Mouse (Mus musculus) right cerebral cortex, postnatal 25 days (tissue): ENCODE data around the gene Srsf5.
A peak's percentile ranks its signal among the peaks of the same experiment; 100 is the strongest.

ENCODE experiments used
- DNase-seq: peaks from one replicate; pipeline ENCODE4 v3.0.0; 2022

Srsf5 gene

GRCm38 (mm10) chr12:80951640-80952219 is 6.4 kb downstream of the Srsf5 start:
- DNase-seq: no peak

DNA sequence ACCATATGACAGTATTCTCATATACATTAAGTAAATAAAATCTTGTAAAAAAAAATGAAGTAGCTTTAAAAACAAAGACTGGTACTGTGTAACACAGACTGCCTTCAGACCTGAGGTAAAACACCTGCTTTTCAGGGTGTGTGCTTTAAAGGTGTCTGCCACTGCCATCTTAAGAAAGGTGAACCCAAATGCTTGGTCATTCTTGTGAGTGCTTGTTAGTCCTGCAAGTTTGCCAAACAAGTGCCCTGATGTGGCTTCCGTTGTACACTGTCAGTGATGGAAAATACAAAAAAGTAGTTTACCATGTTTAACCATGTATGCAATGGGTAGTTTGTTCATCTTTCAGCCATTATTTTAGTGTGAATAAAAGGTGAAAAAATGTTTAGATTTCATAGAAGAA is 7.2 kb downstream of the Srsf5 start:
- no peak for DNase-seq

DNA sequence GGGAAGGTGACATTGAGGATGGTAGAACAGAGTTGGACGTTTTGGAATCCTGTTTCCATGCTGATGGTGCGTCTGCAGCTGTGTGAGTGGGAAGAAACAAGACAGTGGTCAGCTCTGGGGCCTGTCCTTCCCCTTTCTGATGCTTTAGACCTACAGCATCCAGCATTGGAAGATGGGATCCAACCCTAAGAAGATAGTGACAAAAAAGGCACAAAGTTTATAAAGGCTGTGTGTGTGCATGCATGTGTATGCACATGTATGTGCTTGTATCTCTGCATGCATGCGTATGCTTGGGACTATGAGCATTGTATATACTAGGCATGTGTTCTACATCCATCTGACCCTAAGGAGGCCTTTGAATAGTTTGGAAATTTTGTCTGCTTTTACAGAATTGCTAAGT is 10.7 kb downstream of the Srsf5 start:
- DNase-seq: no peak

- DNase-seq: no peak
These were observed 12.7 kb downstream of the Srsf5 start for GRCm38 (mm10) chr12:80957961-80958360.

DNA sequence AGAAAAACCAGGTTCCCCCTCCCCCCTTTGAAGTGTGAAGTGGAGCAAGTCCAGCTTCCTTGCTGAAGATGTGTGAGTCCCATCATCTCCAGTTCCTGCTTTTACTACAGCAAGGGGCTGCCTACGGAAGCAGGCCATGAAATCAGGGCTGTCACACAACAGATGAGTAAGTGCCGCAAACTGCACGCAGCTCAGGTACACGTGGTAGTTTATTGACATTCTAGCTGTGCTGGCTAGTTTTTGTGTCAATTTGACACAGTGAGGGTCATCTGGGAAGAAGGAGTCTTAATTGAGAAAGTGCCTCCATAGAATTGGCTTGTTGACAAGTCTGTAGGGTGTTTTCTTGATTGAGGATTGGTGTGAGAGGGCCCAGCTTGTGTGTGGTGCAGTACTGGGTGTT is 17.3 kb downstream of the Srsf5 start:
- DNase-seq: no peak

- no peak for DNase-seq
These were observed 20.9 kb downstream of the Srsf5 start for GRCm38 (mm10) chr12:80966059-80966838.

GRCm38 (mm10) chr12:80967918-80968317 is 22.6 kb downstream of the Srsf5 start:
- DNase-seq: no peak

GRCm38 (mm10) chr12:80968605-80969004 is 23.3 kb downstream of the Srsf5 start, which contains the start of gene Slc10a1:
Slc10a1 (minus strand) TSS chr12:80968705.
- DNase-seq: no peak

- DNase-seq: no peak
These were observed 24.9 kb downstream of the Srsf5 start for GRCm38 (mm10) chr12:80970181-80970705.

DNA sequence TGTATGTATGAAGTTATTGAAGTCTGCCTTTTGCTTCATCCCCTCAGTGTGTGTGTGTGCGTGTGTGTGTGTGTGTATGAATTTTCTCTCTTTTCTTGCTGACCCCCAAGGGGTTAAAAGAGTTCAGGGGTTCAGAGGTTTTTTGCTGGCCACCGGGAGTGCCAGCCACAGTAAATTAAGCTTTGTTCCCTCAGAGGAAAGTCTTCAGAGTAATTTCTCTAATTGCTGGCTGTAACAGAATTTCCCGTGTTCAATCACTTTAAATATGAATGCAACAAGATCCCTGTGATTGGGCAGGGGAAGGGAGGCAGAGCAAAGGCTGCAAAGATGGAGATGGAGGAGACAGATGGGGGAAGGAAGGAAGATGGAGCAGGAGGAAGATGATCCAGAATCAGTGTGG is 26.5 kb downstream of the Srsf5 start:
- no peak for DNase-seq

DNA sequence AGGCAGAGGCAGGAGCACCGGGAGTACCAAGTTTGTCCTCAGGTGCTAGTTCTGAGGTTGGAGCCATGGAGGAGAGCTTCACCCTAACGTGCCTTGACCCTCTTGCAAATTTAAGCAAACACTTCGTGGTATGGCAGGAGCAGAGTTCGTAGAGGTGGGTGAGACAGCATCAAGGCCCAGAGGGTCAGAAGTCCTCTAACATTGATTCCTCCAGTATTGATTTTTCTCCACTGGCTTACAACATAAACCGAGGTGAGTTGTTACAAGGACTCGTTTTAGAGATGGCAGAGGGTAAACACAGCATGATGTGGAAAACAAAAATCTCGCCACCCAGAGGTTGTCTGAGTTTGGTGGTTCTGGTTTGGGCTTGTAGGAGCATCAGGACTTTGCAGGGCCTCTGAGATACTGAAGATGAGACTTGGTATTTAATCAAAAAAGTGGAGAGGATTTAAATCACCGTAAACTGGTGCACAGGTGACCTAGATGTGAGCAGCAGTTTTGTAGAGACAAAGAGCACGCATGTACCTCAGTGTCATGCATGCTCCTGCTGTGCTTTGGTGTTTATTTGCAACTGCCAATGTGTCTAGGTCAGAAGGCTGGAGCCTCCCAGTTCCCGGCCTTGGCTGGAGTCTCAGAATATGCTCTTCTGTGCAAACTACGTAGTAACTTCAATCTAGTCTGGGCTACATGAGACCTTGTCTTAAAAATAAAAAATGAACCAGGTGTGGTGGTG is 30.8 kb downstream of the Srsf5 start:
- DNase-seq: no peak

GRCm38 (mm10) chr12:80982326-80982725 is 37.0 kb downstream of the Srsf5 start:
- DNase-seq: peak; percentile 61

DNA sequence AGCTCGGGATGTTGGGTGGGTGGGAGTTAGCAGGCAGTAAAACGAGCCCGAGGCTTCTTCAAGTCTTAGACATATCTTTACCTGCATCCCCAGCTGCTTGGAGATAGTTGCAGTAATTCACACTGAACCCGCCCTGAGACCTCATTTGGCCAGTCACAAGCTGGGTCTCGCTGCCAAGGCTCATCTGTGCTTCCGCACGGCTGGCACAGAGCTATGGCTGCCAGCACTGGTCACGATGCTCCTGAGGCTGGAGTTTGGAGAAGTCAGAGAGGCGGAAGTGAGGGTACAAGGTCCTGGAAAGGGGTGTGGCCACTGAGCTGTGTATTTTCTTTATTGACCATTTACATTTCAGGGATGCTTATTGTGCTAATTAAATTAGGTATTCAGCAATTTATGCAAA is 38.4 kb downstream of the Srsf5 start:
- no peak for DNase-seq

DNA sequence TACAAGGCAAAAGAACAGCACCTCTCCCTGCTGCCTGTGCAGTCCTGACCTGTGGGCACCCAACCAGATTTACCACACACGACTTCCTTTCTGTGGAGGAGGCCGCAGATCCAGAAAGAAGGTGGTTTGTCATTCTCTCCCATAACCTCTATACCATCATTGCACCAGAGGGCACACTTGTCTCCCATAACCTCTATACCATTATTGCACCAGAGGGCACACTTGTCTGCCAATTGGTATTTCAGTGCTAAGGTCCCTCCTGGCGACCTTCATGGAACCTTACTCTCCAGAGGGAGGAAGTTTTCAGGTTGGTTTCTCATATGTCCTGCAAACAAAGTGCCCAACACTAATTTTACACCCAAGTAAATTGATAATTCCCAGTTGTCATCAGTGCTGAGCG is 41.3 kb downstream of the Srsf5 start:
- DNase-seq: no peak

- no peak for DNase-seq
These were observed 43.0 kb downstream of the Srsf5 start for GRCm38 (mm10) chr12:80988286-80988685.

- DNase-seq: no peak
These were observed 45.7 kb downstream of the Srsf5 start for GRCm38 (mm10) chr12:80990901-80991445.

DNA sequence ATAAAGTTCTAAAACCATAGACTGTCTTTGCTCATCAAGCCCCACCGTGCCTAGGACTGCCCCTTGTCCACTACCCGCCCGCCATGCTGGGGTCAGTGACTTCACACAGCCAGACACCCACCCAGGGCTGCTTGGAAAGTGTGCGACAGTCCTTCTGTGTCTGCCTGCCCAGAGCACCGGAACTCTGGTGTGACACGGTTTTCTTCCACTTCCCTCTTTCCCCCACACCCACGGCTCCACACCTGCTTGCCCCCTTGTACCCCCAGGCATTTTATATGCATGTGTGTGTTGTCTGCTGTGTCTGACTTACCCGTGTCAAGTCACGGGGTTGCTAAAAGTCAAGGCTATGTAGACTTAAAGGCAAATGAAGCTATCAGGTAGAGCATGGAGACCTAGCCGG is 46.5 kb downstream of the Srsf5 start:
- DNase-seq: no peak

- DNase-seq: no peak
These were observed 47.3 kb downstream of the Srsf5 start for GRCm38 (mm10) chr12:80992540-80993122.

- DNase-seq: no peak
These were observed 48.5 kb downstream of the Srsf5 start for GRCm38 (mm10) chr12:80993773-80994172.

DNA sequence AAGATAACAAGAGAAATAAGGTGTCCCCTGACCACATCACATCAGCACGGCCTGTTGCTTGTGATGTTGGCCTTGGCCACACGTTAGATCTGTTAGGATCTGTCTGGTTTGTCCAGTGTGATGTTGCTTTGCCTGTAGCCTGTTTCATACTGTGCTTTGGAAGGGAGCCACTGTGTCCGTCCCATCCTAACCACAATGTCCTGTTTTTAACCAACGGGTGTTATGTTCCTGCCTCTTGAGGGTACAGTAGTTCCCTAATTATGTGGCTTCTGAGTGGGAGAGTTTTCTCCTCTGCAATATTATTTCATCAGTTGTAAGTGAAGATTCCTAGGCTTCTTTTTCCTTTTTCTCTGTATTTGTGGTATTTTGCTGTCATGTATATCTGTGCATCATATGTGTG is 50.0 kb downstream of the Srsf5 start:
- DNase-seq: no peak

DNA sequence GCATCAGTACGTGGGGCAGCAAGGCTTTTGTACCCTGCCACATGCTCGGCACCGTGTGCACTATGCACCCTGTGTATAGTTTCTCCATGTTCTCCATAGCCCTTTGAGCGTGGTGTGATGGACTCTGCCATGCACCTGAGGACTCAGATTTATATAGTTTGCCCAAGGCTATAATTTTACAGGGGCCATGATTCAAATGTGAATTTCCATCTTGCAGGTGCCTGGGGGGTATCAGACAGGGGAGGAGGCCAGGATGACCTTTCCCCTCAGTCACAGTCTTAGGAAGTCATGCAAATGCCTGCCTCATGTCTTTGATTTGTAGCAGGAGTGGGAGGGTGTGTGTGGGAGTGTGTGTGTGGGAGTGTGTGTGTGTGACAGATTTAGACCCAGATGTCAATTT is 52.3 kb downstream of the Srsf5 start:
- no peak for DNase-seq

GRCm38 (mm10) chr12:80998528-80999221 is 53.4 kb downstream of the Srsf5 start:
- no peak for DNase-seq
